Mouse (Mus musculus): ENCODE results near the gene Add3.

DNA sequence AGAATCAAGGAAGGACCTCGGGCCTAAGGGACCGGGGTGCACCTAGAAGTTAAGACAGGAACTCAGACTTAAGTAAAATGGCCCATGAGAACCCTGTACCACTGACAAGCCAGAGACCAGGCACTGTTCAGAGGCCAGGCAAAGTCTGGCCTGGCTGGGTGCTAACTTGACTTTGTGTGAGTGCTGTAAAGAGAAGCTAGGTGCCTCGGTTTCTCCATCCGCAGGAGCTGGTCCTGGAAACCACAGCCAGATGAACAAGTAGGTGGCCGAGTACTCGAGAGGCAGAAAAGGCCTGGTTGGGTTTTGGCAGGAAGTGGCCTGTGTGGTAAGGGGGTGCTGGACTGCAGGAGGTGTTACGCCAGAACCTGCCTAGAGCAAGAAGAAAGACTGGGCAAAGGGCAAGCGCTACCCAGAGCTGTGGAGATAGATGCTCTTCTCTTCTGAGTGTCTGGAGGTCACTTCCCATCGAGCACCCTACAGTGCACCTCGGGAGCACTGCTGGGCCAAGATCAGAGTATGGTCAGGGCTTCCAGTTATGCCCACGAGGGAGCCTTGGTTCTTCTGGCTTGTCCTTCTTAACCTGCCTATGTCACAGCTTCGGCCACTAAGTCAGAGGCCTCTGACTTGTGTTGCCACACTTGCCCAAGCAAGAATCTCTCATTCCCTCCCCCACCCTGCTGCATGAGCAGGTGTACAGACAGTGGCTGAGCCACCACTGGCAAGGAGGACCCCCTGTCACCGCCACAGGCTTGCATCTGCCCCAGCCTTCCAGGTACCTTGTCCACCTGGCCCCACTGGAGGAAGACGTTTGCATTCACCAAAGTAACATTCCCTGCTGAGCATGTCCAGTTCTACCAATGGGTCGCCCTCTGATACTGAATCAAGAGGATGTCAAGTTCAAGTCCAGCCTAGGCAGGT, 112.1 kb downstream of the Add3 start:
- TF ChIP-seq CTCF (IDR thresholded peaks at IDR 0.05; ENCODE audit: low read depth, low read length) (no peak), GATA1 (IDR thresholded peaks at IDR 0.05; ENCODE audit: borderline replicate concordance, low read length) (no peak), GATA2 (IDR thresholded peaks at IDR 0.05; ENCODE audit: borderline replicate concordance, low read depth, low read length) (no peak), POLR2AphosphoS5 (IDR thresholded peaks at IDR 0.05; ENCODE audit: insufficient replicate concordance, low read depth, low read length) (no peak), TAL1 (conservative IDR thresholded peaks at IDR 0.05; ENCODE audit: low read depth, low read length) (no peak)
